Mouse (Mus musculus) frontal cortex, postnatal 36 days (tissue): ENCODE results near the gene Ensa.
A peak's percentile ranks its signal among the peaks of the same experiment; 100 is the strongest.
"Not testable (repeated sequence)": the region's sequence is repeated elsewhere in the genome, so short reads cannot be mapped to it uniquely, and the experiment has no call there.

ENCODE experiments used
- DNase-seq, 2 experiments: peaks; one replicate each; pipeline ENCODE4 v3.0.0; 2022; ENCODE audit warnings: low spot score in 2 of 2

Gene Ensa

GRCm38 (mm10) chr3:95624628-95625503 is at the start of gene Ensa:
TSS of gene Ensa (plus strand) at chr3:95624993.
- DNase-seq = peak; percentile 96 to 99

GRCm38 (mm10) chr3:95587754-95588603 is 36.8 kb upstream of the Ensa start:
- DNase-seq = no peak

- peak; percentile 94 to 98 for DNase-seq
These were observed 36.1 kb upstream of the Ensa start, which contains the start of gene Golph3l for GRCm38 (mm10) chr3:95588604-95589086. TSS of gene Golph3l (plus strand) at chr3:95588934.

GRCm38 (mm10) chr3:95598734-95599133 is 26.1 kb upstream of the Ensa start:
- no peak for DNase-seq

- DNase-seq = no peak
These were observed 23.5 kb upstream of the Ensa start for GRCm38 (mm10) chr3:95601287-95601686.

GRCm38 (mm10) chr3:95606096-95606495 is 18.7 kb upstream of the Ensa start:
- DNase-seq = no peak

GRCm38 (mm10) chr3:95609195-95609594 is 15.6 kb upstream of the Ensa start:
- no peak for DNase-seq

GRCm38 (mm10) chr3:95613996-95614395 is 10.8 kb upstream of the Ensa start:
- DNase-seq = no peak

- DNase-seq = no peak
These were observed 6.3 kb upstream of the Ensa start for GRCm38 (mm10) chr3:95618511-95618910.

- DNase-seq = no peak
These were observed 3.6 kb upstream of the Ensa start for GRCm38 (mm10) chr3:95621241-95621640.

- not testable (repeated sequence) for DNase-seq
These were observed 2.4 kb upstream of the Ensa start for GRCm38 (mm10) chr3:95622421-95622820.

GRCm38 (mm10) chr3:95623551-95623950 is 1.2 kb upstream of the Ensa start:
- DNase-seq = no peak

GRCm38 (mm10) chr3:95623991-95624515 is 740 bp upstream of the Ensa start:
- not testable (repeated sequence) for DNase-seq

GRCm38 (mm10) chr3:95627763-95628162 is 3.0 kb downstream of the Ensa start:
- peak; percentile 77 to 86 for DNase-seq

GRCm38 (mm10) chr3:95629755-95630154 is 5.0 kb downstream of the Ensa start:
- peak; percentile 73 to 80 for DNase-seq

- no peak for DNase-seq
These were observed 6.1 kb downstream of the Ensa start for GRCm38 (mm10) chr3:95630856-95631255.

- DNase-seq = no peak
These were observed 6.5 kb downstream of the Ensa start for GRCm38 (mm10) chr3:95631304-95631703.

- no peak for DNase-seq
These were observed 8.1 kb downstream of the Ensa start for GRCm38 (mm10) chr3:95632648-95633588.

GRCm38 (mm10) chr3:95635636-95636035 is 10.8 kb downstream of the Ensa start:
- no peak for DNase-seq

- no peak for DNase-seq
These were observed 11.3 kb downstream of the Ensa start for GRCm38 (mm10) chr3:95636072-95636471.

GRCm38 (mm10) chr3:95639694-95640093 is 14.9 kb downstream of the Ensa start:
- DNase-seq = no peak
